Mouse (Mus musculus) heart, embryonic 11.5 days (tissue): ENCODE data around the gene Cdca7l. TPM values are rescaled to one million over a fixed set of nuclear protein-coding genes. Genes with fewer than 3 reads are reported as not detected.
A peak's percentile ranks its signal among the peaks of the same experiment; 100 is the strongest.

ENCODE experiments used
- ATAC-seq: fragments of 200-750 bp; cut with Nextera tagmentation; replicated peaks from 2 replicates; pipeline ENCODE4 v1.8.0; 2017; ENCODE audit warnings: moderate library complexity; ENCODE audit not compliant: insufficient number of reproducible peaks, low FRiP score, low TSS enrichment
- H3K27ac ChIP-seq: fragments of 300-500 bp; sonication (generic); 2 replicates; pipeline ENCODE4 v1.5.1; 2014; ENCODE audit warnings: mild to moderate bottlenecking, low read depth, low read length
- H3K27me3 ChIP-seq: fragments of 300-500 bp; sonication (generic); 2 replicates; pipeline ENCODE4 v1.6.1; 2014; ENCODE audit warnings: mild to moderate bottlenecking, low read length, mixed read lengths; ENCODE audit not compliant: control insufficient read depth, insufficient read depth
- H3K36me3 ChIP-seq: fragments of 300-500 bp; sonication (generic); 2 replicates; pipeline ENCODE4 v1.6.1; 2014; ENCODE audit warnings: mild to moderate bottlenecking, low read length, moderate library complexity, mixed read lengths; ENCODE audit not compliant: control insufficient read depth, insufficient read depth
- H3K4me1 ChIP-seq: fragments of 300-500 bp; sonication (generic); 2 replicates; pipeline ENCODE4 v1.6.1; 2014; ENCODE audit warnings: low read length; ENCODE audit not compliant: control insufficient read depth, insufficient read depth
- H3K4me2 ChIP-seq: fragments of 300-500 bp; sonication (generic); 2 replicates; pipeline ENCODE4 v1.6.1; 2014; ENCODE audit warnings: mild to moderate bottlenecking, moderate library complexity
- H3K4me3 ChIP-seq: fragments of 300-500 bp; sonication (generic); 2 replicates; pipeline ENCODE4 v1.5.1; 2014; ENCODE audit warnings: low read depth, low read length
- H3K9ac ChIP-seq: fragments of 300-500 bp; sonication (generic); 2 replicates; pipeline ENCODE4 v1.6.1; 2014; ENCODE audit warnings: mild to moderate bottlenecking, low read depth, low read length, moderate library complexity
- H3K9me3 ChIP-seq: fragments of 300-500 bp; sonication (generic); replicated peaks from 2 replicates; pipeline ENCODE4 v1.6.1; 2016; ENCODE audit warnings: low read length; ENCODE audit not compliant: control insufficient read depth
- WGBS: fragments of 180-500 bp; shearing (Covaris S2); extraction: QIAGEN DNeasy Blood & Tissue Kit; methylation state at CpG from one replicate; pipeline ENCODE4 v1.1.7; 2014; ENCODE audit not compliant: insufficient replicate concordance; 5-methylcytosine and 5-hydroxymethylcytosine counted together
- polyA plus RNA-seq: library from polyadenylated mRNA; unstranded; fragments of >200 nt; fragmentation: Nextera tagmentation; extraction: Ambion mirVana; gene quantifications from 2 replicates; pipeline ENCODE4 v1.2.1, GENCODE M21; 2014

Cdca7l gene
- polyA plus RNA-seq, 1 experiment from 2014 or later, result 17.5 TPM

GRCm38 (mm10) chr12:117805576-117805975 is 1.5 kb downstream of the Cdca7l start:
- Histone ChIP-seq H3K9ac (no peak overlapping the region), H3K36me3 (no peaks in the 10 kb centered on the region), H3K4me2 (no peak overlapping the region), H3K4me3 (no peak overlapping the region), H3K27me3 (peaks cover 4% of the 10 kb centered on the region; the same call in 1 of the 2 replicates), H3K27ac (no peak overlapping the region), H3K9me3 (no peaks in the 10 kb centered on the region), H3K4me1 (no peaks in the 10 kb centered on the region)
- 71% methylated on average over 4 of the region's 4 CpGs for WGBS
- ATAC-seq, result no peak

DNA sequence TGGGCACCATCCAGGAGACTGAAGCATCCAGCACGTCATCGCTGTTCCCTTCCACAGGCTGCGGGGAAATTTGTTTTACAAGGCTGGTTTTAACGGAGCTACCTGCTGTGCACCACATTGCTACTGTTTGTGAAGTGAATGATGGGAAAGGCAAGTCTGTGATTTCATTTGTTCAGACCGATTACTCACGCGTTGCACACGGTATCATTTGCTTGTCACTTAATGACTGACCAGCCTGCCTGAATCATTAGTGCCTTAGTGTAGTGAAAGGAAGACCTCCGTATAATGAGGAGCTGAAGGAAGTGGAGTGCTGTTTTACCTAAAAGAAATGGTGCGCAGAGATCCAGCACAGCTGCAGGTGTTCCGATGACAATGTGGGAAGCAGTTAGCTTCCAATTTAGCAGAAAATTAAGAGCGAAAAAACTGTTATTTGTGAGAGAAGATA is 1.9 kb downstream of the Cdca7l start:
- no peak overlapping the region for H3K4me2 ChIP-seq

DNA sequence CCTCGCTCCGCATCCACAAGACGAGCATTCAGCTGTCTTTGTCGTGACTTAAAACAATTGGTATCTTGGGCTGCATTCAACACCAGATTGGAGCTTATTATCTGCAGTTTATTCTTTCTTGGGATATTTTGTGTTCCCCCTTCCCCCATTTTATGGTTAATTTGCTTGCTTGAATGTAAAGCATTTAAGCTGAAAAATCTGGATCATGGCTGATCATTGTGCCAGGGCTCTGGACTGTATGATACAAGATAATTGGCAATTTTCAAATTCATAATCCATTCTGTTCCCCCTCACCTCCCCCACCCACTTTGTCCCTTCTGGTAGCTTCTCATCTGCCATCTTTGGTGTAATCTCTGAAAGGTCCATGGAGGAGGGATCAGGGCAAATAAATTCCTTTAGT is 2.4 kb downstream of the Cdca7l start:
- H3K4me3 ChIP-seq, result no peak overlapping the region
- WGBS, result 83% methylated on average over 4 of the region's 4 CpGs
- H3K4me2 ChIP-seq, result no peak overlapping the region
- H3K9me3 ChIP-seq, result no peaks in the 10 kb centered on the region
- no peak for ATAC-seq
- H3K27ac ChIP-seq, result no peak overlapping the region
- H3K9ac ChIP-seq, result no peak overlapping the region
- peaks cover 4% of the 10 kb centered on the region; the same call in 1 of the 2 replicates for H3K27me3 ChIP-seq
- H3K4me1 ChIP-seq, result no peaks in the 10 kb centered on the region
- H3K36me3 ChIP-seq, result no peaks in the 10 kb centered on the region

More for the DNA sequence above, 1.9 kb downstream of the Cdca7l start:
- 60% methylated on average over 12 of the region's 12 CpGs for WGBS
- no peak overlapping the region for H3K9ac ChIP-seq
- no peaks in the 10 kb centered on the region for H3K36me3 ChIP-seq
- H3K27me3 ChIP-seq, result peaks cover 4% of the 10 kb centered on the region; the same call in 1 of the 2 replicates
- no peaks in the 10 kb centered on the region for H3K4me1 ChIP-seq
- no peak overlapping the region for H3K27ac ChIP-seq
- no peak overlapping the region for H3K4me3 ChIP-seq
- H3K9me3 ChIP-seq, result no peaks in the 10 kb centered on the region
- ATAC-seq, result no peak

GRCm38 (mm10) chr12:117807637-117808036 is 3.5 kb downstream of the Cdca7l start:
- no peaks in the 10 kb centered on the region for H3K4me1 ChIP-seq
- no peak for ATAC-seq
- 35% methylated on average over 10 of the region's 12 CpGs for WGBS
- H3K9ac ChIP-seq, result no peak overlapping the region
- no peak overlapping the region for H3K27ac ChIP-seq
- H3K4me3 ChIP-seq, result no peak overlapping the region
- no peaks in the 10 kb centered on the region for H3K36me3 ChIP-seq
- H3K9me3 ChIP-seq, result no peaks in the 10 kb centered on the region
- H3K4me2 ChIP-seq, result no peak overlapping the region
- H3K27me3 ChIP-seq, result peaks cover 4% of the 10 kb centered on the region; the same call in 1 of the 2 replicates

GRCm38 (mm10) chr12:117808355-117809326 is 4.6 kb downstream of the Cdca7l start:
- Histone ChIP-seq H3K9me3 (no peaks in the 10 kb centered on the region), H3K4me1 (no peaks in the 10 kb centered on the region), H3K27ac (no peak overlapping the region), H3K4me3 (0 out of 2 replicates have a peak overlapping the region, but pooled peaks have one; percentile 2), H3K27me3 (peaks cover 4% of the 10 kb centered on the region; the same call in 1 of the 2 replicates), H3K4me2 (peak overlapping the region; percentile 41), H3K9ac (no peak overlapping the region), H3K36me3 (no peaks in the 10 kb centered on the region)
- ATAC-seq, result no peak
- WGBS, result 55% methylated on average over 17 of the region's 17 CpGs

GRCm38 (mm10) chr12:117809327-117810017 is 5.4 kb downstream of the Cdca7l start:
- H3K4me2 ChIP-seq, result no peak overlapping the region; the same call in 1 of the 2 replicates
- H3K9me3 ChIP-seq, result no peaks in the 10 kb centered on the region
- H3K4me3 ChIP-seq, result no peak overlapping the region
- H3K4me1 ChIP-seq, result no peaks in the 10 kb centered on the region
- H3K9ac ChIP-seq, result no peak overlapping the region
- no peak overlapping the region for H3K27ac ChIP-seq
- ATAC-seq, result no peak
- peaks cover 4% of the 10 kb centered on the region; the same call in 1 of the 2 replicates for H3K27me3 ChIP-seq
- H3K36me3 ChIP-seq, result no peaks in the 10 kb centered on the region
- WGBS, result 51% methylated on average over 10 of the region's 10 CpGs

GRCm38 (mm10) chr12:117810074-117810473 is 6.0 kb downstream of the Cdca7l start:
- no peak overlapping the region for H3K4me3 ChIP-seq
- no peaks in the 10 kb centered on the region for H3K9me3 ChIP-seq
- H3K27me3 ChIP-seq, result peaks cover 4% of the 10 kb centered on the region; the same call in 1 of the 2 replicates
- no peak for ATAC-seq
- no peaks in the 10 kb centered on the region for H3K36me3 ChIP-seq
- H3K4me1 ChIP-seq, result no peaks in the 10 kb centered on the region
- no peak overlapping the region; the same call in 1 of the 2 replicates for H3K4me2 ChIP-seq
- H3K9ac ChIP-seq, result no peak overlapping the region
- H3K27ac ChIP-seq, result no peak overlapping the region
- 54% methylated on average over 11 of the region's 11 CpGs for WGBS

DNA sequence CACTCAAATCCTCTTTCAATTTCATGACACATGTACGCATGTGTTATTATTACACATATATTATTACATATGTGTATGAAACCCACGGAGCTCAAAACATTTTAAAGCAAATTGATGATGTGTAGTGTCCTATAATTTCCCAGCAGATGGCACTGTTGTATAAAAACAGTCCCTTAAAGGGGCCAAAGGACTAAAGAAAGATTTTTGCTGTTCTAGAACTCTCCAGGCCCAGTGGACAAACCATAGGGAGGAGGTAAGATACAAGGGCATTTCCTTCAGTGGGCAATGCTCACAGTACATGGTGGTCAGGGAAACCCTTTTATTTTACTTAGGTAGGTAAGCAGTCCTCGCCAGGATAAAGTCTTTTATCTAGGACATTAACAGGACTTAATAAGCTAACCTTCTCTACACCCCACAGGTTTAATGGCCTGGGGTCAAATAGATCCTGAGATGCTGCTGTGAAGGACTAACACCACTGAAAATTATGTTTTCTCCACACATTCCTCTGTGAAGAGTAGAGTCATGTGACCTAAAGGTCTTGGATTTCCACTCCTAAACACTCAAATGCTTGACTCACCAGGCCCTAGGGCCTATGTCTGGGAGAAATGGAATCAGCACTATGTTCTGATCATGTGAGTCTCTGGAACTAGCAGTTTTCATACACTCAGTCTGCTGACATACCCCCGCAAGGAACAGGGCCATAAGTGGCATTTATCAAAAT is 16.2 kb downstream of the Cdca7l start:
- WGBS, result 48% methylated on average over 4 of the region's 4 CpGs
- Histone ChIP-seq H3K36me3 (no peaks in the 10 kb centered on the region), H3K27ac (no peak overlapping the region), H3K9me3 (no peaks in the 10 kb centered on the region), H3K9ac (no peak overlapping the region), H3K4me1 (no peaks in the 10 kb centered on the region), H3K4me3 (no peak overlapping the region), H3K4me2 (no peak overlapping the region), H3K27me3 (no peaks in the 10 kb centered on the region)
- ATAC-seq, result no peak
